8 mouse cellular contexts compared by ENCODE assay signal in the genomic region with DNA sequence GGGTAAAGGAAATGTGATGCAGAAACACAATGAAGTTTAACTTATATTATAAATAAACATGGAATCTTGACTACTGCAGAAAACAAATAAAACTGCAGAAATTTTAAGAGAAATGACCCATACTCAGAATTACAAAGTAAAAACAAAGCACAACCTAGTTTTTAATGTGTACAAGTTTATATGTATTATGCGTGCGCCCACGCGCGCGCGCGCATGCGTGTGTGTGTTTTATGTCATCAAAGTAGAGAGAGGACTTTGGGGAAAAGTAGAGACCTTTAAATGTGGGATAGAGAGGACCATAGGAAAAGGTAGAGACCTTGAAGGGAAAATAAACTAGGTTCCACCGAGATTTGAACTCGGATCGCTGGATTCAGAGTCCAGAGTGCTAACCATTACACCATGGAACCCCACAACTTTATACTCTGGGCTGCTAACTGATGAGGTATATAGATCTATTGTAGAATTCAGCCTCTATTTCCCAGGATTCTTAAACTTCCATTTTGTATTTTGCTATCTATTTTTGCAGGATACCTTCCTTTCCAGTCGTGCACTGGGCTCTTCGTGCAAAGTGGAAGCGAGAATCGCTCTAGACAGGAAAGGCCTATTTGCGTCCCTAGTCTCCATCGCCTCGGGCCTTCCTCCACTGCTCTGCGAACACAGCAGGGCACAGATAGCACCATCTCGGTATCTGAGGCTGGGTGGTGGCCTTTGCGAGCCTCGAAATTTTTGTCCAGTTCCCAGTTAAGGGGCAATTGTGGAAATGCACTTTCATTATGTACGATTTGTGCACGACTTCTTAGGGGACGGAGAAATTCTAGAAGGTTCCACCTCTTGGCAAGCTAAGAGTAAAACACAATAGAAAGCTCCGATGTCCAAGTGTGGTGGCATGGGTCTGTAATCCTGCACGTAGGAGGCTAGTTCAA. TPM values are rescaled to one million over a fixed set of nuclear protein-coding genes. Genes with fewer than 3 reads are reported as not detected.
DNase-seq lines count a peak whose midpoint lies in the region; ATAC-seq lines count a peak whose summit lies in the region.

No protein-coding gene starts in this region.

- H3K4me2 ChIP-seq in forebrain, embryonic 12.5 days, result peak overlapping the region; percentile 19
- H3K4me2 ChIP-seq in limb, embryonic 12.5 days, result peak overlapping the region; percentile 37
- H3K4me2 ChIP-seq in neural tube, embryonic 12.5 days (replicated peaks), result peak overlapping the region; percentile 44

- intact Hi-C loops in heart, postnatal 14 days (cut with DNase I), result loop anchor here (10.0 kb wide), 1 partner anchor 219 kb away; the partner anchor contains the start of genes Hist1h2ai, Hist1h2bl and Hist1h3h
- intact Hi-C loops in left cerebral cortex, postnatal 4 days (cut with DNase I), result no loop called here

- H3K4me1 ChIP-seq in forebrain, embryonic 12.5 days, result peaks cover 7% of the 10 kb centered on the region; the same call in 1 of the 2 replicates
- H3K4me1 ChIP-seq in limb, embryonic 12.5 days (replicated peaks), result peaks cover 17% of the 10 kb centered on the region
- no peaks in the 10 kb centered on the region for H3K4me1 ChIP-seq in neural tube, embryonic 12.5 days

- H3K9ac ChIP-seq in forebrain, embryonic 12.5 days, result no peak overlapping the region
- no peak overlapping the region for H3K9ac ChIP-seq in limb, embryonic 12.5 days (replicated peaks)
- no peak overlapping the region for H3K9ac ChIP-seq in neural tube, embryonic 12.5 days

- no peak overlapping the region for H3K27ac ChIP-seq in forebrain, embryonic 12.5 days
- H3K27ac ChIP-seq in limb, embryonic 12.5 days, result no peak overlapping the region
- H3K27ac ChIP-seq in neural tube, embryonic 12.5 days, result no peak overlapping the region

- 0 out of 2 replicates have a peak, but pooled peaks cover 6% of the 10 kb centered on the region for H3K27me3 ChIP-seq in forebrain, embryonic 12.5 days
- H3K27me3 ChIP-seq in limb, embryonic 12.5 days, result no peaks in the 10 kb centered on the region
- no peaks in the 10 kb centered on the region for H3K27me3 ChIP-seq in neural tube, embryonic 12.5 days (replicated peaks)

- H3K36me3 ChIP-seq in forebrain, embryonic 12.5 days (replicated peaks), result no peaks in the 10 kb centered on the region
- H3K36me3 ChIP-seq in limb, embryonic 12.5 days, result no peaks in the 10 kb centered on the region
- no peaks in the 10 kb centered on the region for H3K36me3 ChIP-seq in neural tube, embryonic 12.5 days

- no peaks in the 10 kb centered on the region for H3K9me3 ChIP-seq in forebrain, embryonic 12.5 days
- no peaks in the 10 kb centered on the region for H3K9me3 ChIP-seq in limb, embryonic 12.5 days
- no peaks in the 10 kb centered on the region for H3K9me3 ChIP-seq in neural tube, embryonic 12.5 days

- no peak for ATAC-seq in forebrain, embryonic 12.5 days (ENCODE audit: low FRiP score)
- no peak for ATAC-seq in limb, embryonic 12.5 days (ENCODE audit: insufficient number of reproducible peaks, insufficient read depth, low FRiP score, low TSS enrichment, low read depth)
- ATAC-seq in neural tube, embryonic 12.5 days (ENCODE audit: low FRiP score, low read depth), result no peak

- peak; percentile 54 for DNase-seq in heart, adult 8-10 months (ENCODE audit: low spot score)
- no peak for DNase-seq in heart, postnatal 14 days
- peak; percentile 86 for DNase-seq in ES-CJ7 (ENCODE audit: low read depth, low spot score)
- DNase-seq in thymus, postnatal 36 days, result no peak
- DNase-seq in left cerebral cortex, postnatal 4 days, result no peak

- 4% methylated on average over 28 of the region's 28 CpGs for WGBS in forebrain, embryonic 12.5 days
- 8% methylated on average over 28 of the region's 28 CpGs for WGBS in limb, embryonic 12.5 days
- 5% methylated on average over 28 of the region's 28 CpGs for WGBS in neural tube, embryonic 12.5 days

- H3K4me3 ChIP-seq in forebrain, embryonic 12.5 days (replicated peaks), result 0 out of 2 replicates have a peak overlapping the region, but pooled peaks have one; percentile 14
- peak overlapping the region; percentile 19 for H3K4me3 ChIP-seq in limb, embryonic 12.5 days (replicated peaks)
- H3K4me3 ChIP-seq in neural tube, embryonic 12.5 days, result no peak overlapping the region

RNA-seq across cellular contexts. Expression of gene Zfp184, which starts 11.0 kb away (rescaled TPM):
- total RNA-seq in heart, adult 8-10 months (2022), result 1 to 10 TPM in 1 of 4 experiments, under 1 TPM in 3; 0.46 to 1.0 (median 0.83) TPM
- total RNA-seq in heart, postnatal 14 days (2021), result under 1 TPM; 0.62 to 0.90 TPM
- polyA plus RNA-seq in forebrain, embryonic 12.5 days (2016; fragmentation: Nextera tagmentation; extraction: Ambion mirVana), result 24.5 and 26.7 TPM in 2 replicates
- polyA plus RNA-seq in limb, embryonic 12.5 days (2016; fragmentation: Nextera tagmentation; extraction: Ambion mirVana), result 23.2 and 25.2 TPM in 2 replicates
- polyA plus RNA-seq in neural tube, embryonic 12.5 days (2016; fragmentation: Nextera tagmentation; extraction: Ambion mirVana), result 19.1 and 19.4 TPM in 2 replicates
- total RNA-seq in left cerebral cortex, postnatal 4 days (2021), result 10 to 100 TPM; 12.1 to 14.0 TPM

RNA-seq across cellular contexts. Expression of gene Pom121l2, which starts 47.1 kb away (rescaled TPM):
- not detected for total RNA-seq in heart, adult 8-10 months (2022)
- total RNA-seq in heart, postnatal 14 days (2021), result not detected
- polyA plus RNA-seq in forebrain, embryonic 12.5 days (2016; fragmentation: Nextera tagmentation; extraction: Ambion mirVana), result 0.13 TPM in 1 of 2 replicates, not detected in the other
- 0.30 and 0.32 TPM in 2 replicates for polyA plus RNA-seq in limb, embryonic 12.5 days (2016; fragmentation: Nextera tagmentation; extraction: Ambion mirVana)
- not detected in 2 replicates for polyA plus RNA-seq in neural tube, embryonic 12.5 days (2016; fragmentation: Nextera tagmentation; extraction: Ambion mirVana)
- under 1 TPM in 1 of 2 experiments, not detected in 1; 0.12 TPM for total RNA-seq in left cerebral cortex, postnatal 4 days (2021)

Comparison
In these comparisons a context has a peak if more than half of its experiments do, and no peak if none do; other contexts are left out.
1. DNase-seq: peak in heart, adult 8-10 months (single experiment) and ES-CJ7 (single experiment); none in heart, postnatal 14 days (0 of 2), thymus, postnatal 36 days (0 of 2) and left cerebral cortex, postnatal 4 days (single experiment).
2. RNA of gene Zfp184, which starts 11.0 kb away (total RNA-seq): 12.1 to 14.0 TPM in left cerebral cortex, postnatal 4 days; 0.62 to 0.90 TPM in heart, postnatal 14 days and 0.46 to 1.0 TPM in heart, adult 8-10 months; every median in the first group is over 4 times any median in the second.
3. Peak in every context shown above with its lines, with median percentiles within 50 percentile points of each other: H3K4me2 ChIP-seq.